Mouse (Mus musculus) C2C12 (cell line): ENCODE data around the gene Plekhh2. TPM values are rescaled to one million over a fixed set of nuclear protein-coding genes. Genes with fewer than 3 reads are reported as not detected.

ENCODE experiments used
- H3K27me3 ChIP-seq: one replicate; pipeline ENCODE4 v1.6.1; 2011; ENCODE audit not compliant: control insufficient read depth, insufficient read depth, insufficient read length
- H3K36me3 ChIP-seq: one replicate; pipeline ENCODE4 v1.6.1; 2011; ENCODE audit not compliant: control insufficient read depth, insufficient read depth
- H3K4me3 ChIP-seq: one replicate; pipeline ENCODE4 v1.5.1; 2011; ENCODE audit warnings: mild to moderate bottlenecking, control low read depth; ENCODE audit not compliant: poor library complexity, insufficient read depth, severe bottlenecking
- H3K79me2 ChIP-seq: one replicate; pipeline ENCODE4 v1.6.1; 2011; ENCODE audit not compliant: control insufficient read depth, insufficient read depth
- H3K79me3 ChIP-seq: one replicate; pipeline ENCODE4 v1.6.1; 2011; ENCODE audit warnings: low read depth, control low read depth
- H3ac ChIP-seq: one replicate; pipeline ENCODE3; 2011; ENCODE audit warnings: low read depth; ENCODE audit not compliant: control insufficient read depth, insufficient read length
- CEBPB ChIP-seq: IDR thresholded peaks from one replicate; pipeline ENCODE4 v1.6.1; 2011; ENCODE audit warnings: low read depth, mild to moderate bottlenecking, control low read depth, moderate library complexity
- CTCF ChIP-seq: IDR thresholded peaks from one replicate; pipeline ENCODE4 v1.5.1; 2011; ENCODE audit not compliant: control insufficient read depth, insufficient read depth, insufficient read length
- FOSL1 ChIP-seq: IDR thresholded peaks from one replicate; pipeline ENCODE4 v1.8.0; 2011; ENCODE audit warnings: mild to moderate bottlenecking, low read length; ENCODE audit not compliant: poor library complexity, insufficient read depth, severe bottlenecking
- MAX ChIP-seq: IDR thresholded peaks from one replicate; pipeline ENCODE4 v1.6.1; 2011; ENCODE audit warnings: mild to moderate bottlenecking, control low read depth
- MYOD1 ChIP-seq: IDR thresholded peaks from one replicate; pipeline ENCODE4 v1.6.1; 2011; ENCODE audit warnings: low read depth; ENCODE audit not compliant: control insufficient read depth, insufficient read length
- MYOG ChIP-seq: IDR thresholded peaks from one replicate; pipeline ENCODE4 v1.6.1; 2011; ENCODE audit not compliant: control insufficient read depth, insufficient read length; ENCODE audit errors: extremely low read depth
- USF1 ChIP-seq: IDR thresholded peaks from one replicate; pipeline ENCODE4 v1.6.1; 2011; ENCODE audit warnings: low read depth, mild to moderate bottlenecking, control low read depth, moderate library complexity
- polyA plus RNA-seq: library from polyadenylated mRNA; unstranded; fragments of >200 nt; fragmentation: generic; extraction: Trizol; gene quantifications from one replicate; pipeline ENCODE4 v1.2.1, GENCODE M21; 2012; ENCODE audit warnings: missing spikeins

Gene Plekhh2
- polyA plus RNA-seq, 1 experiment, result 8.7 TPM

GRCm38 (mm10) chr17:84611500-84611899 lies 99.8 kb downstream of the Plekhh2 start:
- no peak overlapping the region for H3ac ChIP-seq

GRCm38 (mm10) chr17:84611971-84612370 lies 100.3 kb downstream of the Plekhh2 start:
- Histone ChIP-seq H3K36me3 (peaks cover 44% of the 10 kb centered on the region), H3K79me3 (no peaks in the 10 kb centered on the region), H3K4me3 (no peak overlapping the region), H3ac (no peak overlapping the region), H3K27me3 (no peaks in the 10 kb centered on the region), H3K79me2 (no peaks in the 10 kb centered on the region)
- TF ChIP-seq CEBPB (no peak), MYOD1 (no peak), MYOG (no peak), MAX (no peak), CTCF (no peak), FOSL1 (no peak), USF1 (no peak)

More at GRCm38 (mm10) chr17:84611500-84611899, 99.8 kb downstream of the Plekhh2 start:
- Histone ChIP-seq H3K4me3 (no peak overlapping the region), H3K27me3 (no peaks in the 10 kb centered on the region), H3K36me3 (peaks cover 49% of the 10 kb centered on the region), H3K79me2 (no peaks in the 10 kb centered on the region), H3K79me3 (no peaks in the 10 kb centered on the region)
- TF ChIP-seq MAX (no peak), MYOG (no peak), MYOD1 (no peak), CTCF (no peak), FOSL1 (no peak), CEBPB (no peak), USF1 (no peak)

- no peaks in the 10 kb centered on the region for H3K79me2 ChIP-seq
- H3ac ChIP-seq, result no peak overlapping the region
- H3K79me3 ChIP-seq, result no peaks in the 10 kb centered on the region
- TF ChIP-seq CTCF, result no peak
- no peak for TF ChIP-seq FOSL1
- no peaks in the 10 kb centered on the region for H3K27me3 ChIP-seq
- peaks cover 53% of the 10 kb centered on the region for H3K36me3 ChIP-seq
- no peak overlapping the region for H3K4me3 ChIP-seq
Observed at GRCm38 (mm10) chr17:84615811-84616210, 104.1 kb downstream of the Plekhh2 start.

- Histone ChIP-seq H3K4me3 (no peak overlapping the region), H3K79me2 (no peaks in the 10 kb centered on the region), H3K79me3 (no peaks in the 10 kb centered on the region), H3K27me3 (no peaks in the 10 kb centered on the region), H3K36me3 (peaks cover 51% of the 10 kb centered on the region), H3ac (no peak overlapping the region)
- TF ChIP-seq CTCF, result no peak
Observed at GRCm38 (mm10) chr17:84616526-84617074, 104.9 kb downstream of the Plekhh2 start.

GRCm38 (mm10) chr17:84617953-84618352 lies 106.3 kb downstream of the Plekhh2 start:
- Histone ChIP-seq H3K4me3 (no peak overlapping the region), H3ac (no peak overlapping the region), H3K79me3 (no peaks in the 10 kb centered on the region), H3K27me3 (no peaks in the 10 kb centered on the region), H3K36me3 (peaks cover 39% of the 10 kb centered on the region), H3K79me2 (no peaks in the 10 kb centered on the region)
- TF ChIP-seq USF1 (no peak), CEBPB (no peak), MYOG (no peak), FOSL1 (no peak), CTCF (no peak), MYOD1 (no peak), MAX (no peak)

- Histone ChIP-seq H3K4me3 (no peak overlapping the region), H3K79me3 (no peaks in the 10 kb centered on the region), H3K36me3 (peaks cover 28% of the 10 kb centered on the region), H3ac (no peak overlapping the region), H3K27me3 (no peaks in the 10 kb centered on the region), H3K79me2 (no peaks in the 10 kb centered on the region)
- TF ChIP-seq CTCF, result no peak
- TF ChIP-seq MAX, result no peak
- TF ChIP-seq CEBPB, result no peak
- TF ChIP-seq USF1, result no peak
- TF ChIP-seq MYOG, result no peak
- TF ChIP-seq MYOD1, result no peak
- TF ChIP-seq FOSL1, result no peak
Observed at GRCm38 (mm10) chr17:84619112-84619511, 107.4 kb downstream of the Plekhh2 start.
